Mouse (Mus musculus): ENCODE results near the gene Abhd2. TPM values are rescaled to one million over a fixed set of nuclear protein-coding genes. Genes with fewer than 3 reads are reported as not detected.

Gene Abhd2
- polyA plus RNA-seq, 1 experiment from 2014 or later: 16.3 TPM

- Histone ChIP-seq H3K4me1 (ENCODE audit: control insufficient read depth, insufficient read depth, low read depth, low read length) (no peaks in the 10 kb centered on the region), H3K9me3 (ENCODE audit: control insufficient read depth, low read length) (no peaks in the 10 kb centered on the region), H3K4me2 (ENCODE audit: low read length) (no peak overlapping the region), H3K27me3 (replicated peaks; ENCODE audit: control insufficient read depth, insufficient read depth, low read length) (no peaks in the 10 kb centered on the region), H3K27ac (ENCODE audit: low read depth, low read length) (no peak overlapping the region), H3K9ac (ENCODE audit: low read depth, low read length) (no peak overlapping the region), H3K36me3 (ENCODE audit: control insufficient read depth, insufficient read depth, low read length) (no peaks in the 10 kb centered on the region), H3K4me3 (ENCODE audit: low read length) (no peak overlapping the region)
- ATAC-seq: no peak
- WGBS: 85% methylated on average over 3 of the region's 3 CpGs
Measured at GRCm38 (mm10) chr7:79400296-79400695, 127.3 kb downstream of the Abhd2 start.

GRCm38 (mm10) chr7:79414449-79415375, 141.7 kb downstream of the Abhd2 start:
- no peak overlapping the region for H3K4me3 ChIP-seq (ENCODE audit: low read length)
- H3K27me3 ChIP-seq (replicated peaks; ENCODE audit: control insufficient read depth, insufficient read depth, low read length): no peaks in the 10 kb centered on the region
- ATAC-seq: no peak
- 79% methylated on average over 18 of the region's 18 CpGs for WGBS
- no peaks in the 10 kb centered on the region for H3K4me1 ChIP-seq (ENCODE audit: control insufficient read depth, insufficient read depth, low read depth, low read length)
- no peaks in the 10 kb centered on the region for H3K9me3 ChIP-seq (ENCODE audit: control insufficient read depth, low read length)
- H3K9ac ChIP-seq (ENCODE audit: low read depth, low read length): no peak overlapping the region
- H3K27ac ChIP-seq (ENCODE audit: low read depth, low read length): no peak overlapping the region
- no peak overlapping the region for H3K4me2 ChIP-seq (ENCODE audit: low read length)
- no peaks in the 10 kb centered on the region for H3K36me3 ChIP-seq (ENCODE audit: control insufficient read depth, insufficient read depth, low read length)

Other genes starting within 250 kb of the Abhd2 start
- 0.36 and 1.5 TPM in 2 replicates for gene Acan, start 219.7 kb upstream of the Abhd2 start, polyA plus RNA-seq (2015; fragmentation: Nextera tagmentation; extraction: Ambion mirVana)
- gene Hapln3, start 142.2 kb upstream of the Abhd2 start, polyA plus RNA-seq (2015; fragmentation: Nextera tagmentation; extraction: Ambion mirVana): 2.3 and 4.4 TPM in 2 replicates
- 281 and 351 TPM in 2 replicates for gene Mfge8, start 124.1 kb upstream of the Abhd2 start, polyA plus RNA-seq (2015; fragmentation: Nextera tagmentation; extraction: Ambion mirVana)
- 28.2 and 29.2 TPM in 2 replicates for gene Rlbp1, start 113.8 kb downstream of the Abhd2 start, polyA plus RNA-seq (2015; fragmentation: Nextera tagmentation; extraction: Ambion mirVana)
- 2.4 and 2.7 TPM in 2 replicates for gene Fanci, start 118.7 kb downstream of the Abhd2 start, polyA plus RNA-seq (2015; fragmentation: Nextera tagmentation; extraction: Ambion mirVana)
- 24.2 and 26.4 TPM in 2 replicates for gene Polg, start 193.2 kb downstream of the Abhd2 start, polyA plus RNA-seq (2015; fragmentation: Nextera tagmentation; extraction: Ambion mirVana)